Mouse (Mus musculus): ENCODE measurements around the gene Enkur.

GRCm38 (mm10) chr2:21234871-21235648 lies 29.9 kb upstream of the Enkur start:
- TF ChIP-seq EP300 (IDR thresholded peaks at IDR 0.05; ENCODE audit: low read depth) (no peak), CTCF (IDR thresholded peaks at IDR 0.05; ENCODE audit: low read depth) (no peak)
